Mouse (Mus musculus): ENCODE measurements around the gene Med27.
A peak's percentile ranks its signal among the peaks of the same experiment; 100 is the strongest.

The Med27 gene

GRCm38 (mm10) chr2:29400234-29400633 lies 53.6 kb downstream of the Med27 start:
- no peak for DNase-seq (ENCODE audit: low read depth)

GRCm38 (mm10) chr2:29400812-29401211 lies 54.2 kb downstream of the Med27 start:
- no peak for DNase-seq (ENCODE audit: low read depth)

- no peak for DNase-seq (ENCODE audit: low read depth)
Observed at GRCm38 (mm10) chr2:29401868-29402267, 55.2 kb downstream of the Med27 start.

GRCm38 (mm10) chr2:29402550-29403076 lies 56.0 kb downstream of the Med27 start:
- DNase-seq (ENCODE audit: low read depth), result no peak

GRCm38 (mm10) chr2:29403799-29404530 lies 57.3 kb downstream of the Med27 start:
- DNase-seq (ENCODE audit: low read depth), result peak; percentile 18

GRCm38 (mm10) chr2:29404931-29405330 lies 58.3 kb downstream of the Med27 start:
- no peak for DNase-seq (ENCODE audit: low read depth)

- DNase-seq (ENCODE audit: low read depth), result no peak
Observed at GRCm38 (mm10) chr2:29405848-29406247, 59.2 kb downstream of the Med27 start.

- no peak for DNase-seq (ENCODE audit: low read depth)
Observed at GRCm38 (mm10) chr2:29407350-29407749, 60.7 kb downstream of the Med27 start.

- DNase-seq (ENCODE audit: low read depth), result no peak
Observed at GRCm38 (mm10) chr2:29407764-29408163, 61.1 kb downstream of the Med27 start.

GRCm38 (mm10) chr2:29410884-29411283 lies 64.3 kb downstream of the Med27 start:
- DNase-seq (ENCODE audit: low read depth), result no peak

- DNase-seq (ENCODE audit: low read depth), result no peak
Observed at GRCm38 (mm10) chr2:29412458-29412857, 65.8 kb downstream of the Med27 start.

- DNase-seq (ENCODE audit: low read depth), result no peak
Observed at GRCm38 (mm10) chr2:29413259-29413993, 66.8 kb downstream of the Med27 start.

- DNase-seq (ENCODE audit: low read depth), result no peak
Observed at GRCm38 (mm10) chr2:29414852-29415473, 68.3 kb downstream of the Med27 start.

- no peak for DNase-seq (ENCODE audit: low read depth)
Observed at GRCm38 (mm10) chr2:29418498-29418897, 71.9 kb downstream of the Med27 start.

GRCm38 (mm10) chr2:29419434-29419833 lies 72.8 kb downstream of the Med27 start:
- DNase-seq (ENCODE audit: low read depth), result no peak

GRCm38 (mm10) chr2:29419946-29420345 lies 73.3 kb downstream of the Med27 start:
- DNase-seq (ENCODE audit: low read depth), result no peak

- no peak for DNase-seq (ENCODE audit: low read depth)
Observed at GRCm38 (mm10) chr2:29422126-29422840, 75.7 kb downstream of the Med27 start.

- DNase-seq (ENCODE audit: low read depth), result no peak
Observed at GRCm38 (mm10) chr2:29423059-29423458, 76.4 kb downstream of the Med27 start.

GRCm38 (mm10) chr2:29425386-29425785 lies 78.8 kb downstream of the Med27 start:
- no peak for DNase-seq (ENCODE audit: low read depth)

GRCm38 (mm10) chr2:29426684-29427083 lies 80.1 kb downstream of the Med27 start:
- no peak for DNase-seq (ENCODE audit: low read depth)

GRCm38 (mm10) chr2:29432565-29432964 lies 85.9 kb downstream of the Med27 start:
- DNase-seq (ENCODE audit: low read depth), result no peak

GRCm38 (mm10) chr2:29436376-29436775 lies 89.8 kb downstream of the Med27 start:
- DNase-seq (ENCODE audit: low read depth), result no peak
